31 mouse cellular contexts compared by ENCODE assay signal in genomic region chr2:31040487-31040886, GRCm38 (mm10).
"Had no signal": no experiment of that assay in that cellular context is flagged by ENCODE, and none has a peak within 500 bp of the region (broad histone marks: within the 10 kb centered on the region; RNA-seq: fewer than 3 reads in every experiment).

No protein-coding gene starts in this region.

- H3K27me3 ChIP-seq: limb, embryonic 12.5 days; limb, embryonic 13.5 days; limb, embryonic 15.5 days; liver, embryonic 12.5 days; liver, embryonic 13.5 days; liver, embryonic 15.5 days; lung, embryonic 15.5 days; megakaryocyte, embryonic 14.5 days; midbrain, embryonic 12.5 days; midbrain, embryonic 13.5 days; midbrain, embryonic 15.5 days had no signal

- H3K9me3 ChIP-seq: limb, embryonic 10.5 days; limb, embryonic 13.5 days; limb, embryonic 15.5 days; liver, embryonic 13.5 days; liver, embryonic 15.5 days; lung, embryonic 15.5 days; midbrain, embryonic 10.5 days; midbrain, embryonic 12.5 days; midbrain, embryonic 13.5 days; midbrain, embryonic 15.5 days had no signal

- ATAC-seq: liver, embryonic 12.5 days; liver, postnatal 0 days; lung, postnatal 0 days; midbrain, embryonic 13.5 days; midbrain, embryonic 15.5 days; midbrain, embryonic 16.5 days had no signal

- H3K4me3 ChIP-seq: limb, embryonic 10.5 days; limb, embryonic 12.5 days; limb, embryonic 13.5 days; limb, embryonic 15.5 days; liver, embryonic 12.5 days; liver, embryonic 13.5 days; liver, embryonic 15.5 days; lung, embryonic 15.5 days; megakaryocyte, embryonic 14.5 days; midbrain, embryonic 10.5 days; midbrain, embryonic 12.5 days; midbrain, embryonic 13.5 days; midbrain, embryonic 15.5 days; myocyte had no signal

- H3K4me1 ChIP-seq: limb, embryonic 10.5 days; limb, embryonic 12.5 days; limb, embryonic 13.5 days; limb, embryonic 15.5 days; liver, embryonic 12.5 days; liver, embryonic 13.5 days; liver, embryonic 15.5 days; lung, embryonic 15.5 days; midbrain, embryonic 10.5 days; midbrain, embryonic 12.5 days; midbrain, embryonic 13.5 days; midbrain, embryonic 15.5 days had no signal

- H3K4me2 ChIP-seq: limb, embryonic 12.5 days; limb, embryonic 13.5 days; limb, embryonic 15.5 days; liver, embryonic 11.5 days; liver, embryonic 12.5 days; liver, embryonic 13.5 days; liver, embryonic 15.5 days; lung, embryonic 14.5 days; lung, embryonic 15.5 days; midbrain, embryonic 11.5 days; midbrain, embryonic 12.5 days; midbrain, embryonic 13.5 days; midbrain, embryonic 15.5 days had no signal

- H3K27ac ChIP-seq: limb, embryonic 10.5 days; limb, embryonic 12.5 days; limb, embryonic 13.5 days; limb, embryonic 15.5 days; liver, embryonic 12.5 days; liver, embryonic 13.5 days; liver, embryonic 14.5 days; liver, embryonic 15.5 days; lung, embryonic 15.5 days; macrophage; midbrain, embryonic 10.5 days; midbrain, embryonic 12.5 days; midbrain, embryonic 13.5 days; midbrain, embryonic 15.5 days had no signal

- H3K9ac ChIP-seq: limb, embryonic 12.5 days; limb, embryonic 13.5 days; limb, embryonic 15.5 days; liver, embryonic 12.5 days; liver, embryonic 13.5 days; liver, embryonic 14.5 days; liver, embryonic 15.5 days; liver, postnatal 0 days; lung, embryonic 14.5 days; lung, embryonic 15.5 days; midbrain, embryonic 12.5 days; midbrain, embryonic 13.5 days; midbrain, embryonic 15.5 days had no signal

- DNase-seq: left cerebral cortex, postnatal 4 days; liver; liver, embryonic 13.5 days; liver, postnatal 0 days; lung, adult 18-20 months; lung, adult 2 months; lung, embryonic 14.5 days; lung, postnatal 10 days; lung, postnatal 14 days; lung, postnatal 36 days; lung, postnatal 4 days; midbrain, embryonic 14.5 days had no signal
